In the genomic region with DNA sequence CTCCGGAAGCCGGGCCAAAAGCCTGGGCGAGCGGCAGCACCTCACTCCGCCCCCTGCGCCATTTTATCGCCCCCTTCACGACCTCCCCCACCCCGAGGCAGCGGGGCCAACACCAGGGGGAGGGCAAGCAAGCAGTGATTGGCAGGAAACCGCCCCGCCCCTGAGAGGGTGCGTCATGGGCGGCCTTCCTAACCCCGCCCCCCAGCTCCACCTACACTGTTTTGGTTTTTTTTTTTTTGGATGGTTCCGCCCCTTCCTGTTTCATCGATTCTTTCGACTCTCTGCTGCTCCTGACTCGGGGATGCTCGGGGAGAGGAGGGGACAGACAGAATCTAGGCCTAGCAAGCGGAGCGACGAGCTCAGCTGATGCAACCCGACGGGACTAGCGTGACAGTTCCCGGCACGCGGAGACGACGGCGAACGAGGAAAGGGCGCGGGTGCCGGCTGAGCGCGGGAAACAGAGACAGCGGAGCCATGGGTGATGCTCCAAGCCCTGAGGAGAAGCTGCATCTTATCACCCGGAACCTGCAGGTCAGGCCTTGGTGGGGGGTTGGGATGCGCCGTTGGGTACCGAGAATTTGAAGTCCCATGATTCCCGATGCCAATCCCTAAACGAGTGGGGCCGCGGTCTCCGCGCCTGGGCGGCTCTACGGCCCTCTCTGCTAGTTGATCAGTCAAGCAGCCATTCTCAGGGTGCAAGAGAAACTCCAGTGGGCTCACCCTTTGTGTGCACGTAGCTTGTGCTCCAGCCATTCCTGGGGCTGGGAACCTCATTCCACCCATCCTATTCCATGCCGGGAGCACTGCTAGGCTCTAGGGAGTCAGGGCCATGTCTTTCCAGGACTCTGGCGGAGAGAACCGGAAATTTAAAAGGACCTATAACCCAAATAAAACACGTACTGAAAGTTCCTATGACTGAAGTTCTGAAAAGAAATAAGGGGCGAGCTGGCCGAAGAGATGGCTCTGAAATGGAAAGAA, we compare ENCODE assay signal across 8 mouse cellular contexts. TPM values are rescaled to one million over a fixed set of nuclear protein-coding genes. Genes with fewer than 3 reads are reported as not detected.
A peak's percentile ranks its signal among the peaks of the same experiment; 100 is the strongest.
DNase-seq lines count a peak whose midpoint lies in the region; ATAC-seq and TF ChIP-seq lines count a peak whose summit lies in the region.

A gene (minus strand): TSS at position 186 of the 978 bp plus-strand sequence.
A gene (plus strand): TSS at position 219 of the 978 bp plus-strand sequence.

- H3K9me3 ChIP-seq in heart, embryonic 12.5 days (replicated peaks) = no peaks in the 10 kb centered on the region
- no peaks in the 10 kb centered on the region for H3K9me3 ChIP-seq in kidney, postnatal 0 days (replicated peaks; ENCODE audit: low read length)
- H3K9me3 ChIP-seq in liver, embryonic 11.5 days (ENCODE audit: control insufficient read depth, low read length) = no peaks in the 10 kb centered on the region
- H3K9me3 ChIP-seq in stomach, embryonic 14.5 days (ENCODE audit: control insufficient read depth, low read depth, low read length) = no peaks in the 10 kb centered on the region

- peak within 1 kb of the TSS; percentile 96 for H3K9ac ChIP-seq in heart, embryonic 12.5 days
- peak within 1 kb of the TSS; percentile 77 for H3K9ac ChIP-seq in kidney, postnatal 0 days (ENCODE audit: low read depth, low read length)
- H3K9ac ChIP-seq in liver, embryonic 11.5 days (ENCODE audit: low read depth, low read length) = peak within 1 kb of the TSS; percentile 94
- H3K9ac ChIP-seq in stomach, embryonic 14.5 days (replicated peaks; ENCODE audit: low read depth, low read length) = peak within 1 kb of the TSS; percentile 77

- peaks cover 13% of the 10 kb centered on the region for H3K36me3 ChIP-seq in heart, embryonic 12.5 days
- peaks cover 3% of the 10 kb centered on the region; the same call in 1 of the 2 replicates for H3K36me3 ChIP-seq in kidney, postnatal 0 days (ENCODE audit: insufficient read depth, low read length)
- H3K36me3 ChIP-seq in liver, embryonic 11.5 days (ENCODE audit: control insufficient read depth, insufficient read depth, low read length) = no peaks in the 10 kb centered on the region; the same call in 1 of the 2 replicates
- no peaks in the 10 kb centered on the region for H3K36me3 ChIP-seq in stomach, embryonic 14.5 days (ENCODE audit: control insufficient read depth, insufficient read depth, low read length)

- peak; percentile 52 for TF ChIP-seq CTCF in kidney, postnatal 0 days (IDR thresholded peaks at IDR 0.05; ENCODE audit: low read depth)

- H3K27me3 ChIP-seq in heart, embryonic 12.5 days (replicated peaks) = no peaks in the 10 kb centered on the region
- H3K27me3 ChIP-seq in kidney, postnatal 0 days (ENCODE audit: insufficient read depth, low read length) = no peaks in the 10 kb centered on the region
- H3K27me3 ChIP-seq in liver, embryonic 11.5 days (replicated peaks; ENCODE audit: control insufficient read depth, insufficient read depth, low read length) = no peaks in the 10 kb centered on the region
- no peaks in the 10 kb centered on the region for H3K27me3 ChIP-seq in stomach, embryonic 14.5 days (ENCODE audit: control insufficient read depth, insufficient read depth, low read length)

- peak within 1 kb of the TSS; percentile 96 for H3K4me3 ChIP-seq in heart, embryonic 12.5 days
- H3K4me3 ChIP-seq in kidney, postnatal 0 days (replicated peaks; ENCODE audit: low read depth, low read length) = peak within 1 kb of the TSS; percentile 69
- H3K4me3 ChIP-seq in liver, embryonic 11.5 days (ENCODE audit: low read depth, low read length) = peak within 1 kb of the TSS; percentile 96
- H3K4me3 ChIP-seq in stomach, embryonic 14.5 days (ENCODE audit: low read depth, low read length) = peak within 1 kb of the TSS; percentile 94

- WGBS in heart, embryonic 12.5 days = under 1% methylated on average over 58 of the region's 58 CpGs
- WGBS in kidney, postnatal 0 days = under 1% methylated on average over 58 of the region's 58 CpGs
- WGBS in liver, embryonic 11.5 days = under 1% methylated on average over 57 of the region's 58 CpGs
- under 1% methylated on average over 58 of the region's 58 CpGs for WGBS in stomach, embryonic 14.5 days

- H3K4me1 ChIP-seq in heart, embryonic 12.5 days (replicated peaks) = peaks cover 20% of the 10 kb centered on the region
- peaks cover 22% of the 10 kb centered on the region for H3K4me1 ChIP-seq in kidney, postnatal 0 days (replicated peaks; ENCODE audit: insufficient read depth, low read length)
- H3K4me1 ChIP-seq in liver, embryonic 11.5 days (replicated peaks; ENCODE audit: control insufficient read depth, insufficient read depth, low read length) = peaks cover 23% of the 10 kb centered on the region
- peaks cover 12% of the 10 kb centered on the region for H3K4me1 ChIP-seq in stomach, embryonic 14.5 days (ENCODE audit: control insufficient read depth, insufficient read depth, low read length)

- peak within 1 kb of the TSS; percentile 92 for H3K27ac ChIP-seq in heart, embryonic 12.5 days (ENCODE audit: poor library complexity, severe bottlenecking)
- H3K27ac ChIP-seq in kidney, postnatal 0 days = peak within 1 kb of the TSS; percentile 90
- peak within 1 kb of the TSS; percentile 88 for H3K27ac ChIP-seq in liver, embryonic 11.5 days (ENCODE audit: low read depth, low read length)
- H3K27ac ChIP-seq in stomach, embryonic 14.5 days (ENCODE audit: low read length) = peak within 1 kb of the TSS; percentile 90

- peak within 1 kb of the TSS; percentile 92 for H3K4me2 ChIP-seq in heart, embryonic 12.5 days
- peak within 1 kb of the TSS; percentile 81 for H3K4me2 ChIP-seq in kidney, postnatal 0 days (ENCODE audit: low read length)
- H3K4me2 ChIP-seq in liver, embryonic 11.5 days = peak within 1 kb of the TSS; percentile 82
- peak within 1 kb of the TSS; percentile 84 for H3K4me2 ChIP-seq in stomach, embryonic 14.5 days (replicated peaks; ENCODE audit: low read depth, low read length)

- DNase-seq in CD4-positive helper T cell, adult 2 months (ENCODE audit: low read depth, low spot score) = peak; percentile 99
- peak; percentile 98 for DNase-seq in brain, embryonic 18.5 days (ENCODE audit: low read depth, low spot score)
- DNase-seq in kidney, postnatal 0 days (ENCODE audit: low spot score) = peak; percentile 98
- peak; percentile 99 for DNase-seq in liver, embryonic 11.5 days (ENCODE audit: low spot score)
- peak; percentile 99 for DNase-seq in naive thymus-derived CD4-positive, alpha-beta T cell, adult 2 months (ENCODE audit: low read depth)

- peak; percentile 93 for ATAC-seq in erythroid progenitor cell, adult 5-6 weeks (replicated peaks; ENCODE audit: low FRiP score, poor library complexity, severe bottlenecking)
- peak; percentile 95 for ATAC-seq in heart, embryonic 12.5 days (ENCODE audit: insufficient number of reproducible peaks, low FRiP score)
- peak; percentile 85 for ATAC-seq in kidney, postnatal 0 days (replicated peaks; ENCODE audit: low FRiP score, low read depth)
- ATAC-seq in liver, embryonic 11.5 days (replicated peaks; ENCODE audit: low FRiP score) = peak; percentile 90
- ATAC-seq in stomach, embryonic 14.5 days (ENCODE audit: insufficient number of reproducible peaks, insufficient read depth, low FRiP score, low read depth) = peak; percentile 82

RNA-seq across cellular contexts. Expression of the first gene that starts in this region (rescaled TPM):
- 6.8 and 29.8 TPM in 2 replicates for total RNA-seq in erythroid progenitor cell, adult 5-6 weeks (2015; ENCODE audit: low replicate concordance)
- 8.1 and 11.6 TPM in 2 replicates for total RNA-seq in erythroid progenitor cell, adult 5-6 weeks (2017; ENCODE audit: low replicate concordance)
- 21.3 and 22.6 TPM in 2 replicates for polyA plus RNA-seq in heart, embryonic 12.5 days (2016; fragmentation: Nextera tagmentation; extraction: Ambion mirVana)
- polyA plus RNA-seq in kidney, postnatal 0 days (2015; fragmentation: Nextera tagmentation; extraction: Ambion mirVana) = 14.5 and 15.6 TPM in 2 replicates
- 17.2 and 18.9 TPM in 2 replicates for polyA plus RNA-seq in liver, embryonic 11.5 days (2014; fragmentation: Nextera tagmentation; extraction: Ambion mirVana)
- 18.2 and 20.3 TPM in 2 replicates for polyA plus RNA-seq in stomach, embryonic 14.5 days (2014; fragmentation: Nextera tagmentation; extraction: Ambion mirVana)

RNA-seq across cellular contexts. Expression of the second gene that starts in this region (rescaled TPM):
- total RNA-seq in erythroid progenitor cell, adult 5-6 weeks (2015; ENCODE audit: low replicate concordance) = 21.0 and 29.9 TPM in 2 replicates
- total RNA-seq in erythroid progenitor cell, adult 5-6 weeks (2017; ENCODE audit: low replicate concordance) = 25.3 and 61.2 TPM in 2 replicates
- 49.3 and 55.8 TPM in 2 replicates for polyA plus RNA-seq in heart, embryonic 12.5 days (2016; fragmentation: Nextera tagmentation; extraction: Ambion mirVana)
- polyA plus RNA-seq in kidney, postnatal 0 days (2015; fragmentation: Nextera tagmentation; extraction: Ambion mirVana) = 48.9 and 55.9 TPM in 2 replicates
- polyA plus RNA-seq in liver, embryonic 11.5 days (2014; fragmentation: Nextera tagmentation; extraction: Ambion mirVana) = 129 TPM in 2 replicates
- polyA plus RNA-seq in stomach, embryonic 14.5 days (2014; fragmentation: Nextera tagmentation; extraction: Ambion mirVana) = 81.6 and 84.6 TPM in 2 replicates

Comparison
In these comparisons a context has a peak if more than half of its experiments do, and no peak if none do; other contexts are left out.
1. Peak in every context shown above with its lines: DNase-seq, ATAC-seq, H3K4me3 ChIP-seq and H3K27ac ChIP-seq.